21 mouse cellular contexts compared by ENCODE assay signal in the genomic region with DNA sequence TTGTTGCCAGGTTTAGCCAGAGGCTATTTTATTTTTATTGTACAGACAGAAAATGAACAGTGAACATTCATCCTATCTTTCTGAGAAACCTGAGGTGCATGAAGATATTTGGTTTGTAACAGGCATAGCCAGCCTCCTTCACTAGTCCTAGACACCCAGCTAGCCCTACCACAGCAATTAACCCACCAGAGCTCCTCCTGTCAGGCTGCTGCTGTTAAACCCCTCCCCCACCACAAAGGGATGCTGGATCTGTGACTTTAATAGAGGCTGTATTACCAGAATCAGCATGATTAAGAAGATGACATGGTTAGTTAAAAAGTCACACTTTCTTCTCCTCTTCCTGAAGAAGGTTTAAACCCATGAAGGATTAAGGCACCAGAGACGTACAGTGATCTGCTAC.
DNase-seq lines count a peak whose midpoint lies in the region; ATAC-seq and TF ChIP-seq lines count a peak whose summit lies in the region.
"Had no signal": no experiment of that assay in that cellular context is flagged by ENCODE, and none has a peak within 500 bp of the region (broad histone marks: within the 10 kb centered on the region; RNA-seq: fewer than 3 reads in every experiment).

No protein-coding gene starts in this region.

- H3K4me1 ChIP-seq in forebrain, embryonic 13.5 days = peaks cover 19% of the 10 kb centered on the region
- H3K4me1 ChIP-seq in forebrain, embryonic 10.5 days = peaks cover 27% of the 10 kb centered on the region
- peaks cover 10% of the 10 kb centered on the region for H3K4me1 ChIP-seq in forebrain, embryonic 14.5 days (ENCODE audit: control insufficient read depth, insufficient read depth, low read length)
- no peaks in the 10 kb centered on the region for H3K4me1 ChIP-seq in hindbrain, postnatal 0 days (ENCODE audit: insufficient read depth, low read length)
- no peaks in the 10 kb centered on the region for H3K4me1 ChIP-seq in heart, embryonic 12.5 days (replicated peaks)
- H3K4me1 ChIP-seq: liver, embryonic 15.5 days had no signal

- H3K27ac ChIP-seq in forebrain, embryonic 13.5 days = no peak overlapping the region
- no peak overlapping the region for H3K27ac ChIP-seq in forebrain, embryonic 10.5 days
- no peak overlapping the region for H3K27ac ChIP-seq in forebrain, embryonic 14.5 days (ENCODE audit: low read depth, low read length)
- no peak overlapping the region for H3K27ac ChIP-seq in hindbrain, postnatal 0 days
- H3K27ac ChIP-seq in heart, embryonic 12.5 days (ENCODE audit: poor library complexity, severe bottlenecking) = no peak overlapping the region
- H3K27ac ChIP-seq: layer of hippocampus, adult 2 months; liver, embryonic 15.5 days had no signal

- intact Hi-C loops in heart, postnatal 10 days (cut with DNase I) = no loop called here

- H3K27me3 ChIP-seq in forebrain, embryonic 13.5 days = no peaks in the 10 kb centered on the region
- H3K27me3 ChIP-seq in forebrain, embryonic 10.5 days (ENCODE audit: poor library complexity, severe bottlenecking) = peaks cover 9% of the 10 kb centered on the region; the same call in 1 of the 2 replicates
- no peaks in the 10 kb centered on the region for H3K27me3 ChIP-seq in forebrain, embryonic 14.5 days (replicated peaks; ENCODE audit: control insufficient read depth, insufficient read depth, low read length)
- no peaks in the 10 kb centered on the region for H3K27me3 ChIP-seq in hindbrain, postnatal 0 days (ENCODE audit: insufficient read depth, low read length)
- H3K27me3 ChIP-seq in heart, embryonic 12.5 days (replicated peaks) = no peaks in the 10 kb centered on the region
- H3K27me3 ChIP-seq: liver, embryonic 15.5 days had no signal

- 0 out of 2 replicates have a peak, but pooled peaks have one; percentile 53 for ATAC-seq in forebrain, embryonic 13.5 days
- 0 out of 2 replicates have a peak, but pooled peaks have one; percentile 46 for ATAC-seq in forebrain, embryonic 14.5 days
- ATAC-seq in hindbrain, postnatal 0 days = no peak
- no peak for ATAC-seq in heart, embryonic 12.5 days (ENCODE audit: insufficient number of reproducible peaks, low FRiP score)
- ATAC-seq: intestine, postnatal 0 days; lung, postnatal 0 days had no signal

- TF ChIP-seq CTCF in hindbrain, postnatal 0 days (IDR thresholded peaks at IDR 0.05; ENCODE audit: low read depth) = no peak

- no peak overlapping the region for H3K9ac ChIP-seq in forebrain, embryonic 13.5 days
- H3K9ac ChIP-seq in forebrain, embryonic 14.5 days (ENCODE audit: low read length) = no peak overlapping the region
- no peak overlapping the region for H3K9ac ChIP-seq in hindbrain, postnatal 0 days (replicated peaks; ENCODE audit: low read length)
- H3K9ac ChIP-seq in heart, embryonic 12.5 days = no peak overlapping the region
- H3K9ac ChIP-seq: liver, embryonic 15.5 days had no signal

- no peaks in the 10 kb centered on the region for H3K9me3 ChIP-seq in forebrain, embryonic 13.5 days (replicated peaks)
- no peaks in the 10 kb centered on the region for H3K9me3 ChIP-seq in forebrain, embryonic 10.5 days
- no peaks in the 10 kb centered on the region for H3K9me3 ChIP-seq in forebrain, embryonic 14.5 days (replicated peaks; ENCODE audit: control insufficient read depth, low read length)
- no peaks in the 10 kb centered on the region for H3K9me3 ChIP-seq in hindbrain, postnatal 0 days (ENCODE audit: low read length)
- no peaks in the 10 kb centered on the region for H3K9me3 ChIP-seq in heart, embryonic 12.5 days (replicated peaks)
- H3K9me3 ChIP-seq: liver, embryonic 15.5 days had no signal

- WGBS in forebrain, embryonic 13.5 days = 34% methylated on average over 1 of the region's 1 CpGs
- WGBS in forebrain, embryonic 10.5 days = 28% methylated on average over 1 of the region's 1 CpGs
- WGBS in forebrain, embryonic 14.5 days = 57% methylated on average over 1 of the region's 1 CpGs
- WGBS in hindbrain, postnatal 0 days = 57% methylated on average over 1 of the region's 1 CpGs
- WGBS in heart, embryonic 12.5 days = 66% methylated on average over 1 of the region's 1 CpGs

- H3K36me3 ChIP-seq in forebrain, embryonic 13.5 days (ENCODE audit: poor library complexity, severe bottlenecking) = no peaks in the 10 kb centered on the region
- no peaks in the 10 kb centered on the region for H3K36me3 ChIP-seq in forebrain, embryonic 10.5 days (replicated peaks)
- H3K36me3 ChIP-seq in forebrain, embryonic 14.5 days (ENCODE audit: control insufficient read depth, insufficient read depth, low read length) = no peaks in the 10 kb centered on the region
- H3K36me3 ChIP-seq in hindbrain, postnatal 0 days (ENCODE audit: insufficient read depth, low read length) = no peaks in the 10 kb centered on the region
- no peaks in the 10 kb centered on the region for H3K36me3 ChIP-seq in heart, embryonic 12.5 days
- H3K36me3 ChIP-seq: liver, embryonic 15.5 days had no signal

- no peak for DNase-seq in forebrain, embryonic 10.5 days (ENCODE audit: extremely low spot score, low spot score)
- peak; percentile 50 for DNase-seq in forebrain, embryonic 14.5 days (ENCODE audit: low spot score)
- DNase-seq in hindbrain, postnatal 0 days (ENCODE audit: low spot score) = peak; percentile 3
- DNase-seq in retina, embryonic 14.5 days (ENCODE audit: low spot score) = peak; percentile 58
- DNase-seq in heart, postnatal 10 days = no peak
- DNase-seq: adrenal gland, adult 8-10 months; B cell, adult 2 months; cerebellum, adult 18-20 months; gastrocnemius, postnatal 36 days; heart, postnatal 4 days; kidney, postnatal 10 days; spleen, adult 18-20 months; thymus, adult 18-20 months had no signal

- H3K4me3 ChIP-seq in forebrain, embryonic 13.5 days = no peak overlapping the region
- no peak overlapping the region for H3K4me3 ChIP-seq in forebrain, embryonic 10.5 days
- H3K4me3 ChIP-seq in forebrain, embryonic 14.5 days (ENCODE audit: low read depth, low read length) = no peak overlapping the region
- H3K4me3 ChIP-seq in hindbrain, postnatal 0 days (ENCODE audit: low read length) = no peak overlapping the region
- no peak overlapping the region for H3K4me3 ChIP-seq in heart, embryonic 12.5 days
- H3K4me3 ChIP-seq: layer of hippocampus, adult 2 months; liver, embryonic 15.5 days; myocyte had no signal

- H3K4me2 ChIP-seq in forebrain, embryonic 13.5 days = no peak overlapping the region
- H3K4me2 ChIP-seq in forebrain, embryonic 14.5 days (ENCODE audit: low read length) = no peak overlapping the region
- no peak overlapping the region for H3K4me2 ChIP-seq in hindbrain, postnatal 0 days (ENCODE audit: low read depth, low read length)
- no peak overlapping the region for H3K4me2 ChIP-seq in heart, embryonic 12.5 days
- H3K4me2 ChIP-seq: heart, embryonic 11.5 days; liver, embryonic 15.5 days had no signal

Comparison
In these comparisons a context has a peak if more than half of its experiments do, and no peak if none do; other contexts are left out.
1. DNase-seq: peak in forebrain, embryonic 14.5 days (single experiment), hindbrain, postnatal 0 days (single experiment) and retina, embryonic 14.5 days (single experiment); none in forebrain, embryonic 10.5 days (single experiment) and heart, postnatal 10 days (0 of 2).
2. ATAC-seq: peak in forebrain, embryonic 13.5 days (single experiment) and forebrain, embryonic 14.5 days (single experiment); none in hindbrain, postnatal 0 days (single experiment) and heart, embryonic 12.5 days (single experiment).